Mouse (Mus musculus): ENCODE measurements at regions not wholly inside any gene's neighbourhood (a gene's known extent, or its start where the extent isn't known, plus 50 kb on each side); places are given as distances from the start of the nearest gene placed in this dataset.

DNA sequence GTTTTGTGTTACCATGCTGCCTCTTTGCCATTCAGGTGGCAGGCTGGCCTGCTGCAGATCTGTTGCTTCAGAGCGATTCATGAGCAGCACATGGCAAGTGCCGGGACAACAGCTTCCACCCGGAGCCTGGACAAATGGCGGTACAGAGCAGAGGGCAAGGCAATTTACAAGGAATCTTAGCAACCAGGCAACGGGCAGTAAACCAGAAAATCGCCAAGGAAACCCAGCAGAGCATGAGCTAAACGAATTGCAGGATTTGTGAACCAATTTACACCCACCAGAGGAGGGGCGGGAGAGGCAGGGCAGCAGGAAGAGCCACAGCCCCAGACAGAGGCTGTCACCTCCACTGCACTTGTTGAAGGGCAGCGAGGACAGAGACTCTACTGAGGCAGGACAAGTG, 60.5 kb upstream of the Loxl4 start:
- DNase-seq = peak; percentile 21 to 32

DNA sequence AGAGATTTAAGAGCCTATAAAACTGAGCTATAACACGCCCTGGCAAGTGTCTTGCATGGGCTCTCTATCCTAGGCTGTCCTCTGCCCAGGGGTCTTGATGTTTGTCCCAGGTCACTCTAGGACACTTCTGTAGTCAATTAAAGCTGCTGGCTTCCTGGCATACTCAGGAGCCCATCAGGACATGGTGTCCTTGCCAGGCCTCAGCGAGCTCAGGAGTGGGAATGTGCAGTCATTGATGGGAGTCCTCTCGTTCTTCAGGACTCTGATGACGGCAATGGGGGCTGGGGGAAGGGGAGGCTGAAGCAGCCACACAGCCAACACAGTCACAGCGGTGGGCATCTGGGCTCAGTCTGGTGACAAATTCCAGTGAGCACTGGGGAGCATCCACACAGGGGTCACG, 57.3 kb upstream of the Loxl4 start:
- no peak for DNase-seq

DNA sequence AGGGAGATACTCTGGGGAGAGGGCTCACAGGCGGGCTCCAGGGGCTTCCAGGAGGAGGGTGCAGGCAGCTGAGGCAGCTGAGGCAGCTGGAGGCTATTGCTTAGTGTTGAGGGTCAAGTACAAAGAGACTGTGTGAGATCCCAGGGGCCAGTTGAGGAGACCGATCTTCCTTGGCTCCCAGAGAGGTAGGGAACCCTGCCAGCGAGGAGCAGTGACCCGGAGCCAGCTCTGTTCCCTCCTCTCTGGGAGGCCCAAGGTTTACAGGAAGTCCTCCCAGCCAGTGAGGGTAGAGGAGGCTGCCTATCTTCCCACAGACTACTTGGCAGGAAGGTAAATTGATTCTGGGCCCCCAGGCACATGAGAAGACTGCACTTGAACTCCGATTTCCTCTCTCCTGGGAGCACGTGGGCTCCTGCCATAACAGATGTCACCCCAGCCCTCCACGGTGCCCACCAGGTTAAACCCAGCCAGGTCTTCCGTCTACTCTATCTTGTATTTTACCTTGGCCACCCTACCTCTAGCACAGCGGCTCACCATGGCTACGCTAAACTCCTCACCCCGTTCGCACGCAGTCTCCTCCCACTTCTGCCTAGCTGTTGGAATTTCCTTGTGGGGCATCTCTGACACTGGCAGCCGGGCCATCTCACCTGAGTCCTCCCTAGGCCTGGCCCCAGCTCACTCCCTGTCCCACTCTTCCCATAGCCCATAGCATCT, 55.9 kb upstream of the Loxl4 start:
- peak; percentile 91 for DNase-seq

DNA sequence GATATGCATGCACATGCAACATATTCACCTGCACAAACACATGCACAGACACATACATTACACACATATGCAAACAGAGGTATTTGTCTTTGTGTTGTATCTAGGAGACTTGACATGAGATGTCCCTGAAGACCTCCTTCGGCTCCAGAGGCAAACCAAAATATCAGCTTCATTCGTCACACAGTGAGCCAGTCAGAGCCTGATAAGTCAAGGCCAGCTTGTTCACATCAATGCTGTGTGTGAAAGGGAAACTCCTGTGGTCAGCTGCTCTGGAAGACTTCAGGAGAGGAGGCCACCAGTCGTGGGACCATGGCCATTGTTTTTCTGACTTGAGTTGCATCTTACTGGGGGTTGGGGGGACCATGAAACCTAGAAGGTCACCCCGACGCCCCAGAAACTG, 54.3 kb upstream of the Loxl4 start:
- no peak for DNase-seq

Measured in kidney, adult 8-10 months (tissue).